Mouse (Mus musculus) liver, adult (tissue): ENCODE data around the gene Ift80.
A peak's percentile ranks its signal among the peaks of the same experiment; 100 is the strongest.

Experiments
- GATA4 ChIP-seq: IDR thresholded peaks from 2 replicates; pipeline ENCODE4 v1.6.1; 2014; ENCODE audit warnings: mild to moderate bottlenecking, low read length; ENCODE audit not compliant: insufficient replicate concordance

The Ift80 gene

GRCm38 (mm10) chr3:69004437-69005337 is at the start of gene Ift80, which contains the start of gene Smc4:
Ift80 (minus strand) TSS chr3:69004570.
Smc4 (plus strand) TSS chr3:69004738.
- TF ChIP-seq GATA4, result 0 out of 2 replicates have a peak, but pooled peaks have one; percentile 4

GRCm38 (mm10) chr3:69051894-69052293 is 47.5 kb upstream of the Ift80 start:
- no peak for TF ChIP-seq GATA4

GRCm38 (mm10) chr3:69049011-69049410 is 44.6 kb upstream of the Ift80 start:
- TF ChIP-seq GATA4, result no peak

- TF ChIP-seq GATA4, result no peak
Measured at GRCm38 (mm10) chr3:69047684-69048083, 43.3 kb upstream of the Ift80 start.

GRCm38 (mm10) chr3:69046509-69046908 is 42.1 kb upstream of the Ift80 start:
- TF ChIP-seq GATA4, result no peak

GRCm38 (mm10) chr3:69045750-69046149 is 41.4 kb upstream of the Ift80 start:
- no peak for TF ChIP-seq GATA4

GRCm38 (mm10) chr3:69045400-69045703 is 41.0 kb upstream of the Ift80 start:
- no peak for TF ChIP-seq GATA4

GRCm38 (mm10) chr3:69044645-69045399 is 40.5 kb upstream of the Ift80 start, which contains the start of gene Trim59:
Trim59 (minus strand) TSS chr3:69044755.
- TF ChIP-seq GATA4, result no peak

GRCm38 (mm10) chr3:69044167-69044591 is 39.8 kb upstream of the Ift80 start:
- no peak for TF ChIP-seq GATA4

GRCm38 (mm10) chr3:69041298-69041697 is 36.9 kb upstream of the Ift80 start:
- no peak for TF ChIP-seq GATA4

- TF ChIP-seq GATA4, result no peak
Measured at GRCm38 (mm10) chr3:69040105-69040504, 35.7 kb upstream of the Ift80 start.

- TF ChIP-seq GATA4, result no peak
Measured at GRCm38 (mm10) chr3:69026133-69026783, 21.9 kb upstream of the Ift80 start.

- TF ChIP-seq GATA4, result no peak
Measured at GRCm38 (mm10) chr3:69020764-69021163, 16.4 kb upstream of the Ift80 start.

- no peak for TF ChIP-seq GATA4
Measured at GRCm38 (mm10) chr3:69020285-69020684, 15.9 kb upstream of the Ift80 start.

GRCm38 (mm10) chr3:69017181-69017580 is 12.8 kb upstream of the Ift80 start:
- TF ChIP-seq GATA4, result no peak
